In genomic region chr6:50969341-50969740, GRCm38 (mm10) we compare ENCODE assay signal across 17 mouse cellular contexts.
A peak's percentile ranks its signal among the peaks of the same experiment; 100 is the strongest.
DNase-seq lines count a peak whose midpoint lies in the region; ATAC-seq and TF ChIP-seq lines count a peak whose summit lies in the region.
"Had no signal": no experiment of that assay in that cellular context is flagged by ENCODE, and none has a peak within 500 bp of the region (broad histone marks: within the 10 kb centered on the region; RNA-seq: fewer than 3 reads in every experiment).

No protein-coding gene starts in this region.

- H3K36me3 ChIP-seq in kidney, embryonic 15.5 days: no peaks in the 10 kb centered on the region
- no peaks in the 10 kb centered on the region for H3K36me3 ChIP-seq in stomach, embryonic 16.5 days (ENCODE audit: control insufficient read depth, insufficient read depth, low read length)
- H3K36me3 ChIP-seq in stomach, postnatal 0 days (ENCODE audit: control insufficient read depth, insufficient read depth, low read length): no peaks in the 10 kb centered on the region
- no peaks in the 10 kb centered on the region for H3K36me3 ChIP-seq in limb, embryonic 10.5 days
- H3K36me3 ChIP-seq: heart, embryonic 10.5 days; hindbrain, embryonic 15.5 days had no signal

- H3K4me1 ChIP-seq in kidney, embryonic 15.5 days: peaks cover 60% of the 10 kb centered on the region
- H3K4me1 ChIP-seq in stomach, embryonic 16.5 days (ENCODE audit: control insufficient read depth, insufficient read depth, low read length): 0 out of 2 replicates have a peak, but pooled peaks cover 12% of the 10 kb centered on the region
- H3K4me1 ChIP-seq in stomach, postnatal 0 days (replicated peaks; ENCODE audit: control insufficient read depth, insufficient read depth): no peaks in the 10 kb centered on the region
- peaks cover 70% of the 10 kb centered on the region for H3K4me1 ChIP-seq in limb, embryonic 10.5 days
- H3K4me1 ChIP-seq: hindbrain, embryonic 15.5 days had no signal

- no peak overlapping the region for H3K4me3 ChIP-seq in kidney, embryonic 15.5 days (replicated peaks)
- no peak overlapping the region for H3K4me3 ChIP-seq in stomach, embryonic 16.5 days (replicated peaks; ENCODE audit: low read length)
- no peak overlapping the region for H3K4me3 ChIP-seq in stomach, postnatal 0 days (ENCODE audit: low read depth, low read length)
- H3K4me3 ChIP-seq in limb, embryonic 10.5 days: no peak overlapping the region
- H3K4me3 ChIP-seq: heart, embryonic 10.5 days; hindbrain, embryonic 15.5 days had no signal

- no peak for TF ChIP-seq CTCF in stomach, postnatal 0 days (IDR thresholded peaks at IDR 0.05; ENCODE audit: low read depth)

- H3K9ac ChIP-seq in kidney, embryonic 15.5 days: no peak overlapping the region
- H3K9ac ChIP-seq in stomach, embryonic 16.5 days (ENCODE audit: low read length): no peak overlapping the region
- no peak overlapping the region for H3K9ac ChIP-seq in stomach, postnatal 0 days (ENCODE audit: low read length)
- H3K9ac ChIP-seq: hindbrain, embryonic 15.5 days; liver, embryonic 14.5 days had no signal

- no peak for DNase-seq in kidney, postnatal 25 days
- no peak for DNase-seq in stomach, postnatal 0 days (ENCODE audit: low spot score)
- DNase-seq in limb, embryonic 10.5 days (ENCODE audit: low spot score): no peak
- no peak for DNase-seq in frontal cortex, postnatal 36 days (ENCODE audit: low spot score in 2 of 2)
- DNase-seq: adrenal gland, postnatal 36 days; cerebellum, adult 9-10 months; kidney, adult 9 months; lung, postnatal 14 days; midbrain, embryonic 14.5 days; thymus, postnatal 14 days had no signal

- peak overlapping the region; percentile 82 for H3K27ac ChIP-seq in kidney, embryonic 15.5 days
- H3K27ac ChIP-seq in stomach, embryonic 16.5 days (ENCODE audit: low read length): peak overlapping the region; percentile 8; the same call in 1 of the 2 replicates
- no peak overlapping the region for H3K27ac ChIP-seq in stomach, postnatal 0 days (replicated peaks)
- peak overlapping the region; percentile 50; the same call in 1 of the 2 replicates for H3K27ac ChIP-seq in limb, embryonic 10.5 days
- H3K27ac ChIP-seq: heart, embryonic 10.5 days; hindbrain, embryonic 15.5 days; liver, embryonic 14.5 days had no signal

- 22% methylated on average over 6 of the region's 6 CpGs for WGBS in kidney, embryonic 15.5 days
- WGBS in stomach, embryonic 16.5 days: 46% methylated on average over 6 of the region's 6 CpGs
- WGBS in stomach, postnatal 0 days: 46% methylated on average over 6 of the region's 6 CpGs
- 42% methylated on average over 6 of the region's 6 CpGs for WGBS in limb, embryonic 10.5 days

- ATAC-seq in kidney, embryonic 15.5 days (replicated peaks; ENCODE audit: low FRiP score): no peak
- peak; percentile 26; the same call in 1 of the 2 replicates for ATAC-seq in stomach, embryonic 16.5 days (ENCODE audit: insufficient read depth, low FRiP score)
- no peak for ATAC-seq in stomach, postnatal 0 days (ENCODE audit: low FRiP score, low TSS enrichment)
- no peak for ATAC-seq in erythroid progenitor cell, adult 5-6 weeks (replicated peaks; ENCODE audit: low FRiP score, poor library complexity, severe bottlenecking)
- ATAC-seq: CD4-positive, CD25-positive, alpha-beta regulatory T cell, adult 4 months had no signal

- no peaks in the 10 kb centered on the region for H3K27me3 ChIP-seq in kidney, embryonic 15.5 days
- no peaks in the 10 kb centered on the region for H3K27me3 ChIP-seq in stomach, embryonic 16.5 days (ENCODE audit: control insufficient read depth, insufficient read depth, low read length)
- H3K27me3 ChIP-seq in stomach, postnatal 0 days (ENCODE audit: control insufficient read depth, insufficient read depth, low read length): no peaks in the 10 kb centered on the region
- H3K27me3 ChIP-seq in limb, embryonic 10.5 days (ENCODE audit: low read depth, poor library complexity, severe bottlenecking): no peaks in the 10 kb centered on the region
- H3K27me3 ChIP-seq: hindbrain, embryonic 15.5 days had no signal

- peak overlapping the region; percentile 25; the same call in 1 of the 2 replicates for H3K4me2 ChIP-seq in kidney, embryonic 15.5 days
- H3K4me2 ChIP-seq in stomach, embryonic 16.5 days (ENCODE audit: low read depth, low read length): no peak overlapping the region
- no peak overlapping the region for H3K4me2 ChIP-seq in stomach, postnatal 0 days (replicated peaks; ENCODE audit: low read depth)
- H3K4me2 ChIP-seq: hindbrain, embryonic 15.5 days had no signal

- H3K9me3 ChIP-seq in kidney, embryonic 15.5 days (replicated peaks): no peaks in the 10 kb centered on the region
- no peaks in the 10 kb centered on the region for H3K9me3 ChIP-seq in stomach, embryonic 16.5 days (replicated peaks; ENCODE audit: control insufficient read depth, low read length)
- H3K9me3 ChIP-seq in stomach, postnatal 0 days (ENCODE audit: control insufficient read depth, low read length): no peaks in the 10 kb centered on the region
- H3K9me3 ChIP-seq in limb, embryonic 10.5 days (replicated peaks): no peaks in the 10 kb centered on the region
- H3K9me3 ChIP-seq: heart, embryonic 10.5 days; hindbrain, embryonic 15.5 days had no signal

- no peak for TF ChIP-seq EP300 in stomach, postnatal 0 days (optimal IDR thresholded peaks at IDR 0.05)
